Mouse (Mus musculus): Measurements from ENCODE around the gene Sstr2. TPM values are rescaled to one million over a fixed set of nuclear protein-coding genes. Genes with fewer than 3 reads are reported as not detected.

Gene Sstr2
- polyA plus RNA-seq, 1 experiment from 2014 or later = 6.8 TPM

GRCm38 (mm10) chr11:113649353-113650210 is 30.4 kb downstream of the Sstr2 start, which contains the start of gene Slc39a11:
TSS of gene Slc39a11 (minus strand) at chr11:113650079.
- H3K9me3 ChIP-seq (replicated peaks; ENCODE audit: control insufficient read depth, low read length) = no peaks in the 10 kb centered on the region
- no peaks in the 10 kb centered on the region; the same call in 1 of the 2 replicates for H3K27me3 ChIP-seq (ENCODE audit: control insufficient read depth, insufficient read depth, low read depth, low read length)
- peak within 1 kb of the TSS; percentile 97 for H3K4me3 ChIP-seq (ENCODE audit: low read depth, low read length)
- H3K36me3 ChIP-seq (ENCODE audit: control insufficient read depth, insufficient read depth) = peaks cover 29% of the 10 kb centered on the region
- H3K4me1 ChIP-seq (ENCODE audit: control insufficient read depth, low read depth, low read length) = peaks cover 31% of the 10 kb centered on the region
- peak within 1 kb of the TSS; percentile 95 for H3K9ac ChIP-seq (ENCODE audit: low read depth, low read length)
- ATAC-seq (ENCODE audit: low read depth) = peak; percentile 78
- peak within 1 kb of the TSS; percentile 90 for H3K4me2 ChIP-seq (ENCODE audit: low read depth, low read length)
- H3K27ac ChIP-seq (ENCODE audit: low read length) = peak within 1 kb of the TSS; percentile 85
- under 1% methylated on average over 89 of the region's 91 CpGs for WGBS (ENCODE audit: insufficient replicate concordance)

GRCm38 (mm10) chr11:113651206-113651906 is 32.2 kb downstream of the Sstr2 start:
- Histone ChIP-seq H3K4me2 (ENCODE audit: low read depth, low read length) (peak overlapping the region; percentile 90), H3K9ac (ENCODE audit: low read depth, low read length) (peak overlapping the region; percentile 5; the same call in 1 of the 2 replicates), H3K36me3 (ENCODE audit: control insufficient read depth, insufficient read depth) (peaks cover 47% of the 10 kb centered on the region), H3K4me1 (ENCODE audit: control insufficient read depth, low read depth, low read length) (peaks cover 31% of the 10 kb centered on the region), H3K4me3 (ENCODE audit: low read depth, low read length) (peak overlapping the region; percentile 97), H3K27me3 (ENCODE audit: control insufficient read depth, insufficient read depth, low read depth, low read length) (no peaks in the 10 kb centered on the region; the same call in 1 of the 2 replicates), H3K9me3 (replicated peaks; ENCODE audit: control insufficient read depth, low read length) (no peaks in the 10 kb centered on the region), H3K27ac (ENCODE audit: low read length) (peak overlapping the region; percentile 81)
- peak; percentile 45 for ATAC-seq (ENCODE audit: low read depth)
- WGBS (ENCODE audit: insufficient replicate concordance) = 56% methylated on average over 22 of the region's 22 CpGs

DNA sequence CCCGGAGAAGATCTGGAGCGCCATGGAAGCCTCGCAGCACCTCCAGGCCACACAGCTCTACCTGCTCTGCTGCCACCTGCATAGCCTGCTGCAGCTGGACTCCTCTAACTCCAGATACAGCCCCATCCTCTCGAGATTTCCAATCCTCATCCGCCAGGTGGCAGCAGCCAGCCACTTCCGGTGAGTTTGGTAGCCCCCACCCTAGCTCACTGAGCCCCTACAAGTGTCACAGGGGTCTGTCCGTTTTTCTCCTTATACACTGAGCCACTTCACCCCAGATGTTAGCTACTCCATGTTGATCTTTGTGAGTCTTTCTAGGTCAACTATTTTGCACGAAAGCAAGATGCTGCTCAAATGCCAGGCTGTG is 32.7 kb downstream of the Sstr2 start:
- H3K36me3 ChIP-seq (ENCODE audit: control insufficient read depth, insufficient read depth) = peaks cover 53% of the 10 kb centered on the region

GRCm38 (mm10) chr11:113652516-113652915 is 33.4 kb downstream of the Sstr2 start:
- 87% methylated on average over 6 of the region's 6 CpGs for WGBS (ENCODE audit: insufficient replicate concordance)
- Histone ChIP-seq H3K4me2 (ENCODE audit: low read depth, low read length) (no peak overlapping the region), H3K9me3 (replicated peaks; ENCODE audit: control insufficient read depth, low read length) (no peaks in the 10 kb centered on the region), H3K27me3 (ENCODE audit: control insufficient read depth, insufficient read depth, low read depth, low read length) (no peaks in the 10 kb centered on the region), H3K4me1 (ENCODE audit: control insufficient read depth, low read depth, low read length) (peaks cover 31% of the 10 kb centered on the region), H3K9ac (ENCODE audit: low read depth, low read length) (no peak overlapping the region), H3K36me3 (ENCODE audit: control insufficient read depth, insufficient read depth) (peaks cover 59% of the 10 kb centered on the region), H3K27ac (ENCODE audit: low read length) (no peak overlapping the region), H3K4me3 (ENCODE audit: low read depth, low read length) (no peak overlapping the region)
- no peak for ATAC-seq (ENCODE audit: low read depth)

More for the DNA sequence above, 32.7 kb downstream of the Sstr2 start:
- Histone ChIP-seq H3K27me3 (ENCODE audit: control insufficient read depth, insufficient read depth, low read depth, low read length) (no peaks in the 10 kb centered on the region; the same call in 1 of the 2 replicates), H3K4me3 (ENCODE audit: low read depth, low read length) (no peak overlapping the region), H3K4me2 (ENCODE audit: low read depth, low read length) (no peak overlapping the region), H3K9ac (ENCODE audit: low read depth, low read length) (no peak overlapping the region), H3K9me3 (replicated peaks; ENCODE audit: control insufficient read depth, low read length) (no peaks in the 10 kb centered on the region), H3K27ac (ENCODE audit: low read length) (peak overlapping the region; percentile 81), H3K4me1 (ENCODE audit: control insufficient read depth, low read depth, low read length) (peaks cover 31% of the 10 kb centered on the region)
- 63% methylated on average over 8 of the region's 8 CpGs for WGBS (ENCODE audit: insufficient replicate concordance)
- ATAC-seq (ENCODE audit: low read depth) = no peak

DNA sequence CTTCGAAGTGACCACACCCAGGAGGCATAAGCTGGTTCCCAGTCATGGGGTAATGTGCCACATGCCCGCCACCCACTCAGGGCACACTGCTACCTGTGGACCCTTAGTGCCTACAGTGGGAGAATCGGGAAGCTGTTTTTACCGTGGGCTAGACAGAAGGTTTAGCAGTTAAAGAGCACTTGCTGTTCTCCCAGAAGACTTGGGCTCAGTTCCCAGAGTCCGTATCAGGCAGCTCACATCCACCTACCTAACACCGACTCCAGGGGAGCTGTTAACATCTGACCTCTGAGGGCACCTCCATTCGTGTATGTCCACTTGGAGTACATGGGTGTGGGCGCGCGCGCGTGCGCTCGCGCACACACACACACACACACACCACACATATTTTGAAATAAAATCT is 35.0 kb downstream of the Sstr2 start:
- Histone ChIP-seq H3K27ac (ENCODE audit: low read length) (no peak overlapping the region), H3K27me3 (ENCODE audit: control insufficient read depth, insufficient read depth, low read depth, low read length) (no peaks in the 10 kb centered on the region), H3K4me3 (ENCODE audit: low read depth, low read length) (no peak overlapping the region), H3K9ac (ENCODE audit: low read depth, low read length) (no peak overlapping the region), H3K9me3 (replicated peaks; ENCODE audit: control insufficient read depth, low read length) (no peaks in the 10 kb centered on the region), H3K4me1 (ENCODE audit: control insufficient read depth, low read depth, low read length) (peaks cover 20% of the 10 kb centered on the region), H3K4me2 (ENCODE audit: low read depth, low read length) (no peak overlapping the region), H3K36me3 (ENCODE audit: control insufficient read depth, insufficient read depth) (peaks cover 71% of the 10 kb centered on the region)
- no peak for ATAC-seq (ENCODE audit: low read depth)
- WGBS (ENCODE audit: insufficient replicate concordance) = 94% methylated on average over 15 of the region's 15 CpGs

DNA sequence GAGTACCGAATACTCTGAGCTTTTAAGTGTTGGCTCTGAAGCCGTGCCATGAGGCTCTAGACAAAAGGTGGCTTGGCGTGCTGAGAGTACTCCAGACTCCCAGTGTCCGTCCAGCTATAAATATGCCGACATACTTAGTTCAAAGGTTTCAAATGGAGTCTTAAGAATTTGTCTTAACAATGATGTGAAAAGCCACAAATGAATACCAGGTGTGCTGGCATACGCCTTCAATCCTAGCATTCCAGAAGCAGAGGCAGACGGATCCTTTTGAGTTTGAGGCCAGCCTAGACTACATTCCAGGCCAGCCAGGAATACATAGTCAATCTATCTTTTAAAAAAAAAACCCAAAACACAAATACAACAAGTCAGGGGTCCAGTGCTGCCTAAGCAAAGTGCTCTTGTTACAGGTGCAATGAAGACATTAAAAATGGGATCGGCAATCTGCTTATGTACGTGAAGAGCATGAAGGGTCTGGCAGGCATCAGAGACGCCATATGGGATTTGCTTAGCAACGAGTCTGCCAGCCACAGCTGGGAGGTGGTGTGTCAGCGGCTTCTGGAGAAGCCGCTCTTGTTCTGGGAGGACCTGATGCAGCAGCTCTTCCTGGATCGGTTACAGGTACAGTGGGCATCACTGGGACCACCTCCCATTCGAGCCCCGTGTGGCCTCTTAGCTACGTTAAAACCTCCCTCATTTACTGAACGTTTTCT is 35.6 kb downstream of the Sstr2 start:
- no peak overlapping the region for H3K27ac ChIP-seq (ENCODE audit: low read length)
- no peak for ATAC-seq (ENCODE audit: low read depth)
- no peaks in the 10 kb centered on the region for H3K27me3 ChIP-seq (ENCODE audit: control insufficient read depth, insufficient read depth, low read depth, low read length)
- no peak overlapping the region for H3K9ac ChIP-seq (ENCODE audit: low read depth, low read length)
- no peak overlapping the region for H3K4me3 ChIP-seq (ENCODE audit: low read depth, low read length)
- H3K4me2 ChIP-seq (ENCODE audit: low read depth, low read length) = no peak overlapping the region
- 87% methylated on average over 18 of the region's 18 CpGs for WGBS (ENCODE audit: insufficient replicate concordance)
- H3K36me3 ChIP-seq (ENCODE audit: control insufficient read depth, insufficient read depth) = peaks cover 78% of the 10 kb centered on the region
- H3K9me3 ChIP-seq (replicated peaks; ENCODE audit: control insufficient read depth, low read length) = no peaks in the 10 kb centered on the region
- peaks cover 19% of the 10 kb centered on the region for H3K4me1 ChIP-seq (ENCODE audit: control insufficient read depth, low read depth, low read length)

DNA sequence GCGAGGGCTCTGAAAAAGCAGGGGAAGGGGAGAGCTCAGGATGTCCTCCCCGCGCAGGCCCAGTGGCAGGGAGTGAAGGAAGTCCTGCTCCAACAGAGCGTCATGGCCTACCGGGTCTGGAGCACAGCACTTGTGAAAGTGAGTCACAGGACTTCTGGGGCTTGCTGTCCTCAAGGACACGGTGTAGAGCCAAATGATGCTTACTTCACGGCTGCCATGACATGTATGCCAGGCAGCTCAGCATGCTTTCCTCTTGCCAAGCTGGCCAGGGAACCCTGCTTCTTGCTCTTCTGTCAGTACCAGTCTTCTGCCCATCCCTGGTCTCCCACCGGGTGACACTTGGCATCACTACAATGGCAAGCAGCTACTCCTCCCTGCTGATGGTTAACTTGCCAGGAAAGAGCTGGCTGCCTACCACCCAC is 37.4 kb downstream of the Sstr2 start:
- WGBS (ENCODE audit: insufficient replicate concordance) = 80% methylated on average over 8 of the region's 8 CpGs
- Histone ChIP-seq H3K36me3 (ENCODE audit: control insufficient read depth, insufficient read depth) (peaks cover 89% of the 10 kb centered on the region), H3K9ac (ENCODE audit: low read depth, low read length) (no peak overlapping the region)

DNA sequence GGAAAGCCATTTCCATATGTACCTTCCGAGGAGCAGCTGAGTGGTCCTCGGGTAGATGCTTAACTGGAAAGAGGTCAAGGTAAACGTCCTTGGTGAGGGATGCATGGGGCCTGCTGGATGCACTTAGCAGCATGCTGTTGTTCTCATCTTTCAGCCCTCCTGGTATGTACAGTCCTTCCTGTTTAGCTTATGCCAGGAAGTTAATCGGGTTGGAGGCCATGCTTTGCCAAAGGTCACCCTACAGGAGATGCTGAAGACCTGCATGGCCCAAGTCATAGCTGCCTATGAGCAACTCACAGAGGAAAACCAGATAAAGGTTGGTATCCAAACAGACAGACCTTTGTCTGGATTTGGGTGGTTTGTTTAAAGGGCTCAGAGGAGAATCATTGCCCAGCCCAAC is 38.1 kb downstream of the Sstr2 start:
- no peak for ATAC-seq (ENCODE audit: low read depth)
- Histone ChIP-seq H3K4me1 (ENCODE audit: control insufficient read depth, low read depth, low read length) (no peaks in the 10 kb centered on the region), H3K36me3 (ENCODE audit: control insufficient read depth, insufficient read depth) (peaks cover 89% of the 10 kb centered on the region), H3K9ac (ENCODE audit: low read depth, low read length) (no peak overlapping the region), H3K4me2 (ENCODE audit: low read depth, low read length) (no peak overlapping the region), H3K4me3 (ENCODE audit: low read depth, low read length) (no peak overlapping the region), H3K27ac (ENCODE audit: low read length) (no peak overlapping the region), H3K27me3 (ENCODE audit: control insufficient read depth, insufficient read depth, low read depth, low read length) (no peaks in the 10 kb centered on the region), H3K9me3 (replicated peaks; ENCODE audit: control insufficient read depth, low read length) (no peaks in the 10 kb centered on the region)
- 65% methylated on average over 4 of the region's 4 CpGs for WGBS (ENCODE audit: insufficient replicate concordance)

More for the DNA sequence above, 37.4 kb downstream of the Sstr2 start:
- H3K9me3 ChIP-seq (replicated peaks; ENCODE audit: control insufficient read depth, low read length) = no peaks in the 10 kb centered on the region
- peaks cover 4% of the 10 kb centered on the region for H3K4me1 ChIP-seq (ENCODE audit: control insufficient read depth, low read depth, low read length)
- H3K4me3 ChIP-seq (ENCODE audit: low read depth, low read length) = no peak overlapping the region
- no peak for ATAC-seq (ENCODE audit: low read depth)
- H3K27me3 ChIP-seq (ENCODE audit: control insufficient read depth, insufficient read depth, low read depth, low read length) = no peaks in the 10 kb centered on the region
- no peak overlapping the region for H3K27ac ChIP-seq (ENCODE audit: low read length)
- H3K4me2 ChIP-seq (ENCODE audit: low read depth, low read length) = no peak overlapping the region
